13 mouse cellular contexts compared by ENCODE assay signal in the genomic region with DNA sequence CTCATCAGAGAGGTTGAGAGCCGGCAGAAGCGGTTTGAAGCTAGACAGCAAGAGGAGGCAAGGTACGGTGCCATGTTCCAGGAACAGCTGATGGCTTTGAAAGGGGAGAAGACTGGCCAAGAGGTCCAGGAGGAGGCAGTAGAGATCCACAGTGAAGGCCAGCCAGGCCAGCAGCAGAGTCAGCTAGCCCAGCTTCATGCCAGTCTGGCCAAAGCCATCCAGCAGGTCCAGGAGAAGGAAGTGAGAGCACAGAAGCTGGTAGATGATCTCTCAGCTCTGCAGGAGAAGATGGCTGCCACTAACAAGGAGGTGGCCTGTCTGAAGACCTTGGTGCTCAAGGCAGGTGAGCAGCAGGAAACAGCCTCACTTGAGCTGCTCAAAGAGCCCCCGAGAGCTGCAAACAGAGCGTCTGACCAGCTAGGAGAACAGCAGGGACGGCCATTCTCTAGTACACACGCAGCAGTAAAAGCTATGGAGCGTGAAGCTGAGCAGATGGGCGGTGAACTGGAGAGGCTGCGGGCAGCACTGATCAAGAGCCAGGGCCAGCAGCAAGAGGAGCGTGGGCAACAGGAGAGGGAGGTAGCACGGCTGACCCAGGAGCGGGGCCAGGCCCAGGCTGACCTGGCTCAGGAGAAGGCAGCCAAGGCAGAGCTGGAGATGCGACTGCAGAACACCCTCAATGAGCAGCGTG. TPM values are rescaled to one million over a fixed set of nuclear protein-coding genes. Genes with fewer than 3 reads are reported as not detected.
DNase-seq lines count a peak whose midpoint lies in the region; ATAC-seq and TF ChIP-seq lines count a peak whose summit lies in the region.
"Had no signal": no experiment of that assay in that cellular context is flagged by ENCODE, and none has a peak within 500 bp of the region (broad histone marks: within the 10 kb centered on the region; RNA-seq: fewer than 3 reads in every experiment).

No protein-coding gene starts in this region.

- intact Hi-C loops in left cerebral cortex, postnatal 4 days (cut with DNase I): loop anchor here (10.0 kb wide), 1 partner anchor 345 kb away; no protein-coding TSS in a partner anchor

- H3K4me3 ChIP-seq in embryonic facial prominence, embryonic 15.5 days (replicated peaks): no peak overlapping the region
- H3K4me3 ChIP-seq in embryonic facial prominence, embryonic 10.5 days: no peak overlapping the region
- H3K4me3 ChIP-seq in cerebellum, adult 2 months (replicated peaks; ENCODE audit: insufficient read depth, low read depth, low read length): no peak overlapping the region
- H3K4me3 ChIP-seq: forebrain, embryonic 13.5 days; heart, embryonic 12.5 days had no signal

- TF ChIP-seq CTCF in cerebellum, adult 2 months (IDR thresholded peaks at IDR 0.05; ENCODE audit: borderline replicate concordance, insufficient read depth, low read depth, low read length): peak; percentile 49

- H3K4me1 ChIP-seq in embryonic facial prominence, embryonic 15.5 days: peaks cover 5% of the 10 kb centered on the region; the same call in 1 of the 2 replicates
- no peaks in the 10 kb centered on the region for H3K4me1 ChIP-seq in embryonic facial prominence, embryonic 10.5 days
- peaks cover 34% of the 10 kb centered on the region for H3K4me1 ChIP-seq in cerebellum, adult 2 months (ENCODE audit: control insufficient read depth, insufficient read depth, low read length)
- H3K4me1 ChIP-seq: forebrain, embryonic 13.5 days; heart, embryonic 12.5 days had no signal

- H3K27ac ChIP-seq in embryonic facial prominence, embryonic 15.5 days (replicated peaks): peak overlapping the region; percentile 77
- H3K27ac ChIP-seq in embryonic facial prominence, embryonic 10.5 days (replicated peaks): no peak overlapping the region
- H3K27ac ChIP-seq in cerebellum, adult 2 months (ENCODE audit: insufficient read depth, low read length): peak overlapping the region; percentile 92
- H3K27ac ChIP-seq: forebrain, embryonic 13.5 days had no signal

- H3K4me2 ChIP-seq in embryonic facial prominence, embryonic 15.5 days (replicated peaks): no peak overlapping the region
- H3K4me2 ChIP-seq: forebrain, embryonic 13.5 days; heart, embryonic 12.5 days had no signal

- no peaks in the 10 kb centered on the region for H3K9me3 ChIP-seq in embryonic facial prominence, embryonic 15.5 days (replicated peaks)
- H3K9me3 ChIP-seq in embryonic facial prominence, embryonic 10.5 days: no peaks in the 10 kb centered on the region
- H3K9me3 ChIP-seq: forebrain, embryonic 13.5 days; heart, embryonic 12.5 days had no signal

- peaks cover 96% of the 10 kb centered on the region for H3K36me3 ChIP-seq in embryonic facial prominence, embryonic 15.5 days
- peaks cover 100% of the 10 kb centered on the region for H3K36me3 ChIP-seq in embryonic facial prominence, embryonic 10.5 days (replicated peaks)

- ATAC-seq in embryonic facial prominence, embryonic 15.5 days (ENCODE audit: insufficient number of reproducible peaks, low FRiP score, low TSS enrichment, low read depth): no peak; the same call in 1 of the 2 replicates
- ATAC-seq: forebrain, embryonic 13.5 days; inflammation-experienced regulatory T-cells, adult 6 months had no signal

- 94% methylated on average over 15 of the region's 15 CpGs for WGBS in embryonic facial prominence, embryonic 15.5 days
- WGBS in embryonic facial prominence, embryonic 10.5 days: 93% methylated on average over 15 of the region's 15 CpGs
- 12% methylated on average over 15 of the region's 15 CpGs for WGBS in cerebellum, adult 2 months

- DNase-seq in embryonic facial prominence, embryonic 10.5 days (ENCODE audit: low spot score): no peak
- DNase-seq in left cerebral cortex, postnatal 4 days: peak; percentile 60
- no peak for DNase-seq in left cerebral cortex, adult 9 months (ENCODE audit: low spot score in 2 of 2)
- peak; percentile 72 to 81 for DNase-seq in cerebellum, adult 2 months
- DNase-seq in kidney, postnatal 25 days: peak; percentile 27 to 66
- no peak for DNase-seq in frontal cortex, postnatal 25 days (ENCODE audit: low spot score in 2 of 2)
- no peak for DNase-seq in adrenal gland, adult (ENCODE audit: inconsistent age in 2 of 2, low spot score in 1 of 2)
- DNase-seq: adrenal gland, postnatal 14 days; lung, postnatal 14 days had no signal

- TF ChIP-seq POLR2A in cerebellum, adult 2 months (IDR thresholded peaks at IDR 0.05; ENCODE audit: borderline replicate concordance, insufficient read depth, low read length): no peak

- H3K9ac ChIP-seq in embryonic facial prominence, embryonic 15.5 days: no peak overlapping the region
- H3K9ac ChIP-seq: forebrain, embryonic 13.5 days; heart, embryonic 12.5 days had no signal

- no peaks in the 10 kb centered on the region for H3K27me3 ChIP-seq in embryonic facial prominence, embryonic 15.5 days
- no peaks in the 10 kb centered on the region for H3K27me3 ChIP-seq in embryonic facial prominence, embryonic 10.5 days (replicated peaks; ENCODE audit: low read depth, poor library complexity, severe bottlenecking)
- H3K27me3 ChIP-seq in cerebellum, adult 2 months (ENCODE audit: control insufficient read depth, insufficient read depth, low read length): no peaks in the 10 kb centered on the region
- H3K27me3 ChIP-seq: forebrain, embryonic 13.5 days; heart, embryonic 12.5 days had no signal

RNA-seq across cellular contexts. Expression of gene Il18bp, which starts 18.9 kb away (rescaled TPM):
- polyA plus RNA-seq in embryonic facial prominence, embryonic 15.5 days (2015; fragmentation: Nextera tagmentation; extraction: Ambion mirVana): 2.4 and 2.5 TPM in 2 replicates
- 3.0 and 3.4 TPM in 2 replicates for polyA plus RNA-seq in embryonic facial prominence, embryonic 10.5 days (2016; fragmentation: Nextera tagmentation; extraction: Ambion mirVana)
- 10 to 100 TPM; 14.0 to 18.9 TPM for total RNA-seq in left cerebral cortex, postnatal 4 days (2021)
- 13.7 and 14.6 TPM in 2 replicates for polyA plus RNA-seq in cerebellum, adult 2 months (2012; rRNA removed)

Comparison
In these comparisons a context has a peak if more than half of its experiments do, and no peak if none do; other contexts are left out.
1. DNase-seq: peak in left cerebral cortex, postnatal 4 days (single experiment), cerebellum, adult 2 months (2 of 2) and kidney, postnatal 25 days (2 of 2); none in embryonic facial prominence, embryonic 10.5 days (single experiment), left cerebral cortex, adult 9 months (0 of 2), frontal cortex, postnatal 25 days (0 of 2) and adrenal gland, adult (0 of 2).